Mouse (Mus musculus): ENCODE results near the gene Cldn16. TPM values are rescaled to one million over a fixed set of nuclear protein-coding genes. Genes with fewer than 3 reads are reported as not detected.

The Cldn16 gene
- polyA plus RNA-seq (2012; rRNA removed), result not detected in 2 replicates

GRCm38 (mm10) chr16:26462835-26463234 lies at the start of gene Cldn16:
Cldn16 (plus strand) TSS chr16:26463135.

GRCm38 (mm10) chr16:26526669-26527068 lies 63.7 kb downstream of the Cldn16 start, which contains the start of gene Tmem207:
Tmem207 (minus strand) TSS chr16:26526769.

Other genes starting within 250 kb of the Cldn16 start
- gene Cldn1, start 91.3 kb upstream of the Cldn16 start, polyA plus RNA-seq (2012; rRNA removed), result 5.8 and 6.2 TPM in 2 replicates
- gene Tmem207, start 63.6 kb downstream of the Cldn16 start, polyA plus RNA-seq (2012; rRNA removed), result 0.04 and 0.06 TPM in 2 replicates
- gene Il1rap, start 118.6 kb downstream of the Cldn16 start, polyA plus RNA-seq (2012; rRNA removed), result 6.8 and 6.9 TPM in 2 replicates

Data from central nervous system, embryonic 18 days (tissue).